Mouse (Mus musculus): ENCODE results near the gene Kcp.

- peak in 1 of 2 experiments; percentile 52; a peak in 2 of 4 replicates for TF ChIP-seq CTCF (conservative IDR thresholded peaks at IDR 0.05 in 1 of 2, IDR thresholded peaks at IDR 0.05 in 1 of 2; ENCODE audit: low read depth in 2 of 2, low read length in 2 of 2)
- TF ChIP-seq ZNF384 (IDR thresholded peaks at IDR 0.05; ENCODE audit: low read depth, low read length) = no peak
- TF ChIP-seq ETS1 (conservative IDR thresholded peaks at IDR 0.05; ENCODE audit: low read depth, low read length) = no peak
- TF ChIP-seq MEF2A (IDR thresholded peaks at IDR 0.05; ENCODE audit: borderline replicate concordance, low read depth, low read length) = no peak
- TF ChIP-seq EP300 (IDR thresholded peaks at IDR 0.05; ENCODE audit: low read length) = no peak
- TF ChIP-seq USF1 (IDR thresholded peaks at IDR 0.05; ENCODE audit: low read depth, low read length) = no peak
- TF ChIP-seq ZMIZ1 (IDR thresholded peaks at IDR 0.05; ENCODE audit: low read depth, low read length) = no peak
- no peak for TF ChIP-seq MAZ (IDR thresholded peaks at IDR 0.05; ENCODE audit: low read depth, low read length)
- TF ChIP-seq POLR2A (IDR thresholded peaks at IDR 0.05; ENCODE audit: low read depth, low read length) = no peak
- TF ChIP-seq RAD21 (IDR thresholded peaks at IDR 0.05; ENCODE audit: low read depth, low read length) = no peak; the same call in none of the 2 replicates
- no peak for TF ChIP-seq JUND (conservative IDR thresholded peaks at IDR 0.05; ENCODE audit: low read depth, low read length)
- TF ChIP-seq TCF12 (IDR thresholded peaks at IDR 0.05; ENCODE audit: low read depth, low read length) = no peak
- TF ChIP-seq USF2 (conservative IDR thresholded peaks at IDR 0.05; ENCODE audit: low read depth, low read length) = no peak
- no peak for TF ChIP-seq TBP (conservative IDR thresholded peaks at IDR 0.05; ENCODE audit: low read depth, low read length)
These were observed 2.3 kb downstream of the Kcp start for GRCm38 (mm10) chr6:29505493-29505892.

Data from CH12.LX (cell line).